Mouse (Mus musculus) gastrocnemius, adult 2 months (tissue): ENCODE measurements around the gene Pcsk6. TPM values are rescaled to one million over a fixed set of nuclear protein-coding genes. Genes with fewer than 3 reads are reported as not detected.

ENCODE experiments used
- DNase-seq: peaks from one replicate; pipeline ENCODE4 v3.0.0; 2022
- H3K27ac ChIP-seq: fragments of 200-600 bp; 2 replicates; pipeline ENCODE4 v1.8.1; 2022; ENCODE audit warnings: mild to moderate bottlenecking
- H3K4me3 ChIP-seq: fragments of 200-600 bp; 2 replicates; pipeline ENCODE4 v1.8.1; 2022; ENCODE audit warnings: mild to moderate bottlenecking, moderate library complexity
- CTCF ChIP-seq: fragments of 200-600 bp; IDR thresholded peaks from 2 replicates; pipeline ENCODE4 v1.8.1; 2022; ENCODE audit warnings: antibody characterized with exemption, mild to moderate bottlenecking, moderate library complexity
- intact Hi-C: fragments of 180-260 bp; cut with DNase I; formaldehyde crosslinking; loops from one replicate; pipeline ENCODE4 v1.15.1; 2025
- total RNA-seq, 2 experiments: library from RNA; stranded (reverse); gene quantifications; 2 replicates each; pipeline ENCODE4 v1.2.3; 2021

Pcsk6 gene
- total RNA-seq, 2 experiments from 2014 or later: 17.7 to 20.8 TPM

DNA sequence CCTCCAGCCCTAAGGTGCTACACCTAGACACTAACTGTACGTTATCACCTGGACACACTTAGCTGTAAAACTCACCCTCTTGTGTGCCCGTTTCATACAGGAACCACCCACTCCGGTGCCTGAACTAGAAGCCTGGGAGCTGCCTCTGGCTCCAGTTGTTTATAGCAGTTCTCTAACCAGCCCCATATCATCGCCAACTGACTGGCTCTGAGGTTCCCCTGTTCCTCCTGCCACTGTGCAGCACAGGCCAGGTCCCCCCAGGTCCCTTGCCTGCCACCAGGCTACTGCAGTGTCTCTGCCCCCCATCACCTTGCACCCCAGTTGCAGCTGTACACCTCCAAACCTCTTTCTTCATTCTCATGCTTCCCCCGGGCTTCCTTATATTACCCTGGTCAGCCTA, 8.7 kb downstream of the Pcsk6 start:
- no peak for TF ChIP-seq CTCF
- intact Hi-C loops: loop anchor here (10.0 kb wide), 1 partner anchor 425 kb away; no protein-coding TSS in a partner anchor
- H3K27ac ChIP-seq: peak overlapping the region; percentile 12; the same call in 1 of the 2 replicates
- no peak overlapping the region for H3K4me3 ChIP-seq
- no peak for DNase-seq

DNA sequence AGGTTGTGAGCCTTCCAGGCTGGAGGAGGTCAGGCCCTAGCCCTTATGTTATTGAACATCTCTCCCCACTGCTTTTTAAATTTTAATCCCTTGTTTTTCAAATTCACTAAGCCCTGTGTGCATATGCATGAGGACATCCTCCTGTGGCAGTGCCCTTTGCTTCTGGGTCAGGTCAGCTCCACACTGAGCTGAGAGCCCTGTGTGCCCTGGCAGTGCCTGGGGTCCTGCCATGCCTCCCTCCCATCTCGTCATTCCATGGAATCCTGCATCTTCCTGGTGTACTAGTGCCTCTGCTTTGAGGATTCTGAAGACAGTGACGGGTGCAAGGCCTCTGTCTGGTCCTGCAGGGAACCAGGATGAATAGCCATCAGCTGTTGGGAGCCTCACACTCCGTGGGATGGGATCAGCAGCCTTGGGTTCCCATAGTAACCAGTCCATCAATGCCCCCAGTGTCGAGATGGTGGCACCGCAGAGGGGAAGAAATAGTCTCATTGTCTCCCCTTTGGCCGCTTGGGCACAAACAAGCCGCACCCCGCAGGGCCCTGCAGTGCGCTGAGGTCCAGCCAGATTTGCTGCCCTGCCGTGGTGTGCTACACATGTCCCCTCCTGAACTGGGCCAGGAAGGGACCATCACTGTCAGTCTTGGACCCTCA, 9.5 kb downstream of the Pcsk6 start:
- DNase-seq: no peak
- intact Hi-C loops: loop anchor here (10.0 kb wide), 1 partner anchor 424 kb away; no protein-coding TSS in a partner anchor
- TF ChIP-seq CTCF: no peak
- Histone ChIP-seq H3K27ac (no peak overlapping the region), H3K4me3 (no peak overlapping the region)

DNA sequence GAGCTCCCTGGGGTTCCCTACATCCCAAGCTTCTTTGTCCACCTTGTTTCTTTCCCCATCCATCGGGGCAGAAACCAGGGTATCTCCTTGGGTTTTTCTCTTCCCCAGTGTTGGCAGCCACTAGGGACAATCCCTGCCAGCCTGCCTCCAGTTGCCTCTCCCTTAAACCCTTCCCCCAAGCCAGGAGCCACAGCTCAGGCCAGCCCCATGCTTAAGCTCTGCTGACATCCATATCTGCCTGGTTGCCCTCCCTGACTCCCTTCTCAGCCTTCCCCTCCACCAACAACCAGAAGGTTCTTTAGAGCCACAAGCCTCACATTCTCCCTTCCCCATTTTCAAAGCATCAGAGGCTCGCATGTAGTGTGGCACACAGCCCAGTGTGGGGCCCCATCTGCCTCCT, 10.3 kb downstream of the Pcsk6 start:
- DNase-seq: no peak
- no peak for TF ChIP-seq CTCF
- H3K4me3 ChIP-seq: no peak overlapping the region
- intact Hi-C loops: loop anchor here (10.0 kb wide), 1 partner anchor 423 kb away; no protein-coding TSS in a partner anchor
- no peak overlapping the region for H3K27ac ChIP-seq

DNA sequence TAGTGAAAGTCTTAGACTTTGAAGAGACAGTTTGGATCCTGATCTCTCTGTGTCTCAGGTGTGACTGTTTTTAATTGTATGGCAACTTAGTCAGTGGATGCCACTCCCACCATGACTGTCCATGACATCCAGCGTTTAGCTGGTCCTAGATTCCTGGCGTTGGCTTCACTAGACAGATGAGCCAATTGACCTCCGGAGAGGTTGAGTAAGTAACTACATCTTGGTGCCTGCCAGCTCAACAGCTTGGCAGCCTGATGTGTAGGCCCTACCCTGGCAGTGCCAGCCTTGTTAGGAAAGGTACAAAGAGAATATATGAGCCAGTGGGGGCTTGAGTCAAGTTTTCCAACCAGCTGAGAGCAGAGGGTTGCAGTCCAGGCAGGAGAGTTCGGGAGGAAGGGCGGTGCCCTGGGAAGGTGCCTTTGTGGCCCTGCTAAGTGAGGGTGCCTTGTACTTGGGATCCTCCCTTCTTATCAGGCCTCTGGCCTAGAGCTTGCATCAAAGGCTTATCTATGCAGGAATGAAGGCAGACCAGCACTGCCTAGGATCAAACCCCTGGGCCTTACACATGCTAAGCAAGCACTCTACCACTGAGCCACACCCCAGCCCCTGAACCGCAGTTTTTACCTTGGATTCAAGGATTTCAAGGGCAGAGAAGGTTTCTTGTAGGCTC, 11.8 kb downstream of the Pcsk6 start:
- H3K4me3 ChIP-seq: no peak overlapping the region
- no peak overlapping the region for H3K27ac ChIP-seq
- no peak for TF ChIP-seq CTCF
- intact Hi-C loops: loop anchor here (10.0 kb wide), 1 partner anchor 421 kb away; no protein-coding TSS in a partner anchor
- DNase-seq: no peak

DNA sequence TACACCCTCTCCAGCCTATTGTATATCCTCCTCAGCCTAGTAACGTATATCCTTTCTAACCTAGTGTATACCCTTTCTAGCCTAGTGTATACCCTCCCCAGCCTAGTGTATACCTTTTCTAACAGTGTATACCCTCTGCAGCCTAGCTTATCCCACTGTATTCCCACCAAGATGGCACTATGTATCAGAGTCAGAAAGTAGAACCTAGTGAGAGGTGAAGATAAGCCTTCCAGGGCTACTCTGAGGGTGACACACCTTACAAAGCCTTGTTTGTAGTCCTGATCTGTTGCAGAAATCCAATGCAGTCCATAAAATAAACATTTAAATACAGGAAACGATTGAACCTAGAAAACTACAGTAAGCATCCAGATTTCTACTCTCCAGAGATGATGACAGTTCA, 12.4 kb downstream of the Pcsk6 start:
- H3K4me3 ChIP-seq: no peak overlapping the region
- intact Hi-C loops: loop anchor here (10.0 kb wide), 1 partner anchor 421 kb away; no protein-coding TSS in a partner anchor
- no peak overlapping the region for H3K27ac ChIP-seq
- DNase-seq: no peak
- no peak for TF ChIP-seq CTCF

DNA sequence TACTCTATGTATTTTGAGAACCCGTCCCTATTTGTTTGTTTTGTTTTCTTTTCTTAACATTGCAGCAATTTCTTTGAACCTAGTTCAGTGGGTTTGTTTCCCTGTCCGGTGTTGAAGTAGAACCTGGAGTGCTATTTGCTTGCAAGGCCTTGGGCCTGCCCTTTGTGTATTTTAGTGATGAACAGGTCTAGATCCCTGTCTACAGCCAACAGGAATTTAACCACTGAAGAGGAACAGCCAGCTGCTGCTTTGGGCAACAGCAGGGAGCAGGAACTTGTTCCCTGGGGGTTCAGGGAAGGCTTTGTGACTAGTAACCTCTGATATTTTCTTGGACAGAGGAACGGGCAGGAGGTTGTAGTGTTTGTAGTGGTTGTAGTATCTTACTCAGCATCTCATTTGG, 15.1 kb downstream of the Pcsk6 start:
- TF ChIP-seq CTCF: no peak
- H3K27ac ChIP-seq: no peak overlapping the region
- H3K4me3 ChIP-seq: no peak overlapping the region
- no peak for DNase-seq
- intact Hi-C loops: loop anchor here (10.0 kb wide), 1 partner anchor 418 kb away; no protein-coding TSS in a partner anchor

DNA sequence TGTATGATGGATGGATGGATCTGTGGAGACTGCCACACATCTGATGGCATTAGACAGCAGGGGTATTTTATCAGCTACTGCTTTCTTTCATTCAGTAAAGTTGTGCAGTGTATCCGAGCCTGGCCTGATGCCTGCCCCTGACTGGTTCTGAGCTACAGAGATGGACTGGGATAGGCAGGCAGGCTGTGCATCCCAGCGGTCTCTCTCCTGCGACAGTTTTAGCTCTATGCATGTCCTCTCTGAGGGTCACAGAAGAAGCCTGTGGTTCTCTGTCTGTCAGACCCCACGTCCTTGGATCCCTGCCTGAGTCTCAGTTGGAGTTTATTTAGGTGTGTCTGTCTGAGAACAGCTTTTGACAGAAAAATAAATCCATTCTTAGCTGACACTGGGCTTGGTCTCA, 16.7 kb downstream of the Pcsk6 start:
- TF ChIP-seq CTCF: no peak
- intact Hi-C loops: loop anchor here (10.0 kb wide), 1 partner anchor 417 kb away; no protein-coding TSS in a partner anchor

DNA sequence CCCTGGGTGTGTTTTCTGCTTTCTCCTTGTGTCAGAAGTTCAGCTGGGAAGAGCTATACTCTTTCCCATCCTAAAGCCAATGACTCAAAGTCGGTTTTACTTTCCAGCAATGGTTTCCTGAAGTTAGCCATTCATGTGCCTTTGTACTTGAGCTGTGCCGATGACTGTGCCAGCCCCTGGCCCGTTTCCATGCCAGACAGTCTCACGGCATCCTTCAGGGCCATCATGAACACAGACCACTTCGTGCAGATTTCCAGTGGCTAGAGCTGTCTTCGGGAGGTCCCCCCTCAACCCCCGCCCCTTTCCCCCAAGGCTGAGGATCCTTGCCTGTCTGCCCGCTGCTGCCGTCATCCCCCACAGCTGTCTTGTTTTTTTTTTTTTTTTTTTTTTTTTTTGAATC, 17.8 kb downstream of the Pcsk6 start:
- DNase-seq: no peak
- H3K4me3 ChIP-seq: no peak overlapping the region
- intact Hi-C loops: loop anchor here (10.0 kb wide), 1 partner anchor 415 kb away; no protein-coding TSS in a partner anchor
- TF ChIP-seq CTCF: no peak
- no peak overlapping the region for H3K27ac ChIP-seq

More for the DNA sequence above, 16.7 kb downstream of the Pcsk6 start:
- Histone ChIP-seq H3K4me3 (no peak overlapping the region), H3K27ac (no peak overlapping the region)
- DNase-seq: no peak

DNA sequence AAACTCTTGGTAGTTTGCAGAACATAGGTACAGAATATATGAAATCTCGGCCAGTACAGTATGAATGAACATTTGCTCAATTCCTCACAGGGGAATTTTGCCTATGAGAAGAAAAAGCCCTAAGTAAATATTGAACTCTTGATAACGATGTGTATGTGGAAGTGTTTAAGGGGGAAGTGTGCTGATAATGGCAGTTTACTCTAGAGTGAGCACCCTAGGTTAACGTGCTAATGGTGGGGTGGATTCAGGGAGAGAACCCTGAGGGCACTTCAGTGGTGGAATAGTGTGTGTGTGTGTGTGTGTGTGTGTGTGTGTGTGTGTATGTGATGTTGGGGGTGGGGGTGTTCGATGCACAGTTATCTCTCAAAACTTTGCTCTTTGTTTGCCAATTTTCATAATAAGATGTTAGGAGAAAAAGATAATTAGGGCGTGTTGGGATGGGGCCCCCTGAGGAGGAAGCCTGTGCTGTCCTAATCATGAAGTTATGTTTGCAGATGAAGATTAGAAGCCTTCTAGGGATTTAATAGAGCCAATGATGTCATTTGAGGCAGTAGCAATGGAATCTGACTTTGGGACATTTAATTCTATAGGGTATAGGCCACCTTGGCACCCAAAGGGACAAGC, 19.2 kb downstream of the Pcsk6 start:
- no peak for DNase-seq
- no peak for TF ChIP-seq CTCF
- H3K4me3 ChIP-seq: peak overlapping the region; percentile 60
- intact Hi-C loops: no loop called here
- H3K27ac ChIP-seq: peak overlapping the region; percentile 12

DNA sequence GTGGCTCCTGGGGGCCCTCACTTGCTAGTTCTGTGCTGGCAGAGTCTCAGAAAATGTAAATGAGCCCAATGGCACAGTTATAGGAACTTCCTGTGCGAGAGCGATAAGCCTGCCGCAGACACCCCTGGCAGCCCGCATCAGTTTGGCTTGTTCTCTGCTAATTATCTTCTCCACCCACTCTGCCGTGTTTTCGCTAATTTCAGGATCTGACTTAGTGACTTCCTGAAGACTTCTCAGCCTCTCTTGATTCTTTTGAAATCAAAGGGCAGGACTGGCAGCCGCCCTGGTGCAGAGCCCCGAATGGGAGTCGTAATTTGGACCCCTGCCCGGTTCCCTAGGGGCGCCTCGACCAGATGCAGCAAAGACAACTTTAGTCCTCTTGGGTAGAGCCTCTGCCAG, 19.8 kb downstream of the Pcsk6 start:
- TF ChIP-seq CTCF: no peak
- peak overlapping the region; percentile 12 for H3K27ac ChIP-seq
- intact Hi-C loops: no loop called here
- peak overlapping the region; percentile 60 for H3K4me3 ChIP-seq
- peak; percentile 58 for DNase-seq

DNA sequence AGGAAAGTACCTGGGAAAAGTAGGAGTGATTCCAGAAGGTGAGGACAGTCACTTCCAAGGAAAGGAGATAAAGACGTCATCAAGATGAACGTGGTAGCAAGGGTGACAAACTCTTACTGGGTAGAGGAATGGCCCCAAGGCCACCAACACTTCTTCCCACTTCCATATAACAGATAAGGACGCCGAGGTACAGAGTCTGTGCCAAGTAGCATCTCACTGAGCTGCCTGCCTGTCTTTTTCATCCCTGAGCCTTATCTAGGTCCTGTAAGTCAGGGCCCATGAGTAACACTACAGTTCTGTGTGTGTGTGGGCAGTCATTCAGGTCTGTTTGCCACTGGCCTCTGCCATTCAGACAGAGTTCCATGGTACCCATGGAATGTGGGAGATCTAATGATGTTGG, 23.4 kb downstream of the Pcsk6 start:
- Histone ChIP-seq H3K4me3 (no peak overlapping the region), H3K27ac (no peak overlapping the region)
- no peak for DNase-seq
- TF ChIP-seq CTCF: no peak
- intact Hi-C loops: no loop called here

DNA sequence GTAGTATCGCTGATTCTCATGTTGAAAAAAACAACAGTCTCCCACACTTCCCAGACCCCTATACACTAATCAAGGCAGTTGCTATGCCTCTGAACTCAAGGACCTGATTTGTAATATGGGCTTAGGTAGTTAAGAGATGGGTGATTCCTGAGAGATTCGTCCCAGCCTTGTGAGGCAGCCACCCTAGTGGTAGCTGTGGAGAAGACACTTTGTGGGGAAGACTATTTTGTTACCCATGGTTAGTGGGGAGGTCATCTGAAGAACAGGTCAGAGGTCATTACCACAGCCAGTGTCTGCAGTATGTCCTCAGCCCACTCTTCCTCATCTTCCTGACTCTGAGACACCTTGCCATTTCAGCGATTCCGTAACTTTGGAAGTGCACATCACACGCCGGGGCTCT, 24.3 kb downstream of the Pcsk6 start:
- DNase-seq: no peak
- no peak overlapping the region for H3K4me3 ChIP-seq
- H3K27ac ChIP-seq: no peak overlapping the region
- no peak; the same call in 1 of the 2 replicates for TF ChIP-seq CTCF
- intact Hi-C loops: no loop called here

DNA sequence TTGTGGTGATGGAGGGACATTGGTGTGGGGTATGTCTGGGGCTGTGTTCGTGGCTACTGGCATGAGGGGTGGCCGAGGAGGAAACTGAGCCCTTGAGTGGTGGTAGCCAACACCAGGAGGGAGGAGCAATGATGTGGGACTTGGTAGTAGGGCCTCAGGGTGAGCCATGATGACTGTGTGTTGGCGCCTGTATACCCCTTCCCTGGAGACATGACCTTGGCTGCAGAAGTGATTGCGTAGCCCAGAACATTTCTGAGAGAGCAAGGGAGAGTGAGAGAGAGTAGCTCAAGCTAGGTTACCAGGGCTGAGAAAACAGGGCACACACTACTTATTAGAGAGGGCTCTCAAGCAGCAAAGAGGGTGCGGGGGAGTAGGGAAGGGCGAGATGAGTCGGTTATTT, 30.3 kb downstream of the Pcsk6 start:
- DNase-seq: peak; percentile 53
- peak overlapping the region; percentile 8; the same call in 1 of the 2 replicates for H3K27ac ChIP-seq
- H3K4me3 ChIP-seq: no peak overlapping the region
- TF ChIP-seq CTCF: no peak
- intact Hi-C loops: no loop called here
